Comparison of ENCODE assay signal across 9 mouse cellular contexts in the genomic region with DNA sequence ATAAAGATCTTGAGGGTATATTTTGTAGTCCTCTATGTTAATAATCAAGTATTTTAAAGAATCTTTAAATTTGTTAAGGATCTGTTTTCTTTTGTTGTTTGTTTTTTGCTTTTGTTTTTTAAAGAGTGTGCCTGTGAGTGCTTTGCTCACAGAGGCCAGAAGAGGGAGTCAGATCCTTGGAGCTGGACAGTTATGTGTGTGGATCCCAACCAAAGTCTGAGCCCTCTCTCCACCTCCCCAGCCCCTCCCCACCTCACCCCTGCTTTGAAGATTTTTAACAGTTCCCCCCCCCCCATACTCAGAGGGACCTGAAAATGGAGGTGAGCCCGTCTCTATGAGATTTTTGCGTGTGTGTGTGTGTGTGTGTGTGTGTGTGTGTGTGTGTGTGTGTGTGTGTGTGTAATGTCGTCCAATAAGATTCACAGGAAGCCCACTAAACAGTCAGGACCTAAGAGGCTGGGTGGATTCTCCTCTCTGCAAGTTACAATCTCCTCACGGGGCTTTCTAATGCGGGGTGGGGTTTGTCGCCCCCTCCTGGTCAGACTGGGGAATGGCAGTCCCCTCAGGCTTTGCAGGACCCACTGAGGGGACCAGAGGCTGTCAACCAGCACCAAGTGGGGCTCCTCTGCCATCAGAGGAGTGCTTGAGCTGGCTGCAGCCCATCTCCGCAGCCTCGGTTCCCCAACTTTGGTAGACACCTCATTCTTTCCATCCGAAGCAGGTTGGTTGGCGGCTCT. TPM values are rescaled to one million over a fixed set of nuclear protein-coding genes. Genes with fewer than 3 reads are reported as not detected.
DNase-seq lines count a peak whose midpoint lies in the region; ATAC-seq and TF ChIP-seq lines count a peak whose summit lies in the region.
"Had no signal": no experiment of that assay in that cellular context is flagged by ENCODE, and none has a peak within 500 bp of the region (broad histone marks: within the 10 kb centered on the region; RNA-seq: fewer than 3 reads in every experiment).

No protein-coding gene starts in this region.

- ATAC-seq in hindbrain, embryonic 11.5 days (ENCODE audit: low FRiP score), result no peak
- no peak for ATAC-seq in hindbrain, embryonic 16.5 days
- ATAC-seq in heart, embryonic 12.5 days (ENCODE audit: insufficient number of reproducible peaks, low FRiP score), result no peak

- TF ChIP-seq POLR2A in cortical plate, adult 2 months (IDR thresholded peaks at IDR 0.05; ENCODE audit: extremely low read depth, insufficient read depth, low read length), result no peak

- 35% methylated on average over 9 of the region's 10 CpGs for WGBS in hindbrain, embryonic 11.5 days
- 30% methylated on average over 10 of the region's 10 CpGs for WGBS in hindbrain, embryonic 16.5 days
- 27% methylated on average over 10 of the region's 10 CpGs for WGBS in heart, embryonic 12.5 days

- H3K27ac ChIP-seq in hindbrain, embryonic 11.5 days (ENCODE audit: low read depth, low read length), result no peak overlapping the region
- H3K27ac ChIP-seq in hindbrain, embryonic 16.5 days (ENCODE audit: low read depth, low read length), result no peak overlapping the region
- H3K27ac ChIP-seq in cortical plate, adult 2 months (ENCODE audit: insufficient read depth, low read length), result no peak overlapping the region
- H3K27ac ChIP-seq in heart, embryonic 12.5 days (ENCODE audit: poor library complexity, severe bottlenecking), result peak overlapping the region; percentile 22; the same call in 1 of the 2 replicates

- peak; percentile 61 for TF ChIP-seq CTCF in cortical plate, adult 2 months (IDR thresholded peaks at IDR 0.05; ENCODE audit: extremely low read depth, insufficient read depth, low read length)

- H3K27me3 ChIP-seq in hindbrain, embryonic 11.5 days (ENCODE audit: control insufficient read depth, insufficient read depth, low read length), result no peaks in the 10 kb centered on the region
- no peaks in the 10 kb centered on the region for H3K27me3 ChIP-seq in hindbrain, embryonic 16.5 days (replicated peaks; ENCODE audit: control insufficient read depth, insufficient read depth, low read length)
- peaks cover 13% of the 10 kb centered on the region for H3K27me3 ChIP-seq in heart, embryonic 12.5 days (replicated peaks)

- H3K4me1 ChIP-seq in hindbrain, embryonic 11.5 days (replicated peaks; ENCODE audit: control insufficient read depth, insufficient read depth, low read length), result no peaks in the 10 kb centered on the region
- H3K4me1 ChIP-seq in hindbrain, embryonic 16.5 days (ENCODE audit: control insufficient read depth, insufficient read depth, low read depth, low read length), result no peaks in the 10 kb centered on the region
- H3K4me1 ChIP-seq in cortical plate, adult 2 months (ENCODE audit: control insufficient read depth, insufficient read depth, low read length), result no peaks in the 10 kb centered on the region
- H3K4me1 ChIP-seq in heart, embryonic 12.5 days (replicated peaks), result peaks cover 9% of the 10 kb centered on the region

- H3K9ac ChIP-seq in hindbrain, embryonic 11.5 days (ENCODE audit: low read depth, low read length), result no peak overlapping the region
- H3K9ac ChIP-seq in hindbrain, embryonic 16.5 days (ENCODE audit: low read depth, low read length), result no peak overlapping the region
- no peak overlapping the region for H3K9ac ChIP-seq in heart, embryonic 12.5 days

- H3K9me3 ChIP-seq in hindbrain, embryonic 11.5 days (ENCODE audit: control insufficient read depth, low read length), result no peaks in the 10 kb centered on the region
- H3K9me3 ChIP-seq in hindbrain, embryonic 16.5 days (ENCODE audit: control insufficient read depth, low read length), result no peaks in the 10 kb centered on the region
- peaks cover 6% of the 10 kb centered on the region for H3K9me3 ChIP-seq in heart, embryonic 12.5 days (replicated peaks)

- no peak overlapping the region for H3K4me2 ChIP-seq in hindbrain, embryonic 11.5 days (replicated peaks; ENCODE audit: low read depth, low read length)
- no peak overlapping the region for H3K4me2 ChIP-seq in hindbrain, embryonic 16.5 days (ENCODE audit: low read length)
- H3K4me2 ChIP-seq in heart, embryonic 12.5 days, result no peak overlapping the region

- no peaks in the 10 kb centered on the region for H3K36me3 ChIP-seq in hindbrain, embryonic 11.5 days (ENCODE audit: control insufficient read depth, insufficient read depth, low read length)
- H3K36me3 ChIP-seq in hindbrain, embryonic 16.5 days (ENCODE audit: control insufficient read depth, insufficient read depth, low read length), result no peaks in the 10 kb centered on the region
- H3K36me3 ChIP-seq in heart, embryonic 12.5 days, result no peaks in the 10 kb centered on the region

- DNase-seq in hindbrain, embryonic 11.5 days (ENCODE audit: low spot score), result peak; percentile 72
- peak; percentile 73 for DNase-seq in T-cell, adult 2 months (ENCODE audit: low spot score)
- DNase-seq in layer of hippocampus, postnatal 36 days, result peak; percentile 33 to 46
- DNase-seq in mesoderm, embryonic 11.5 days (ENCODE audit: low read depth, low spot score), result peak; percentile 63
- DNase-seq in thymus, adult 18-20 months, result peak; percentile 35

- no peak overlapping the region for H3K4me3 ChIP-seq in hindbrain, embryonic 11.5 days (ENCODE audit: low read depth, low read length)
- H3K4me3 ChIP-seq in hindbrain, embryonic 16.5 days (ENCODE audit: low read length), result no peak overlapping the region
- no peak overlapping the region for H3K4me3 ChIP-seq in cortical plate, adult 2 months (ENCODE audit: insufficient read depth, low read length)
- H3K4me3 ChIP-seq in heart, embryonic 12.5 days, result no peak overlapping the region
- H3K4me3 ChIP-seq: megakaryocyte, embryonic 14.5 days had no signal

RNA-seq across cellular contexts. Expression of gene Pigt, which starts 20.3 kb away (rescaled TPM):
- 47.9 and 56.8 TPM in 2 replicates for polyA plus RNA-seq in hindbrain, embryonic 11.5 days (2014; fragmentation: Nextera tagmentation; extraction: Ambion mirVana)
- 97.7 and 101 TPM in 2 replicates for polyA plus RNA-seq in hindbrain, embryonic 16.5 days (2015; fragmentation: Nextera tagmentation; extraction: Ambion mirVana)
- polyA plus RNA-seq in cortical plate, adult 2 months (2012; rRNA removed), result 71.6 and 73.6 TPM in 2 replicates
- polyA plus RNA-seq in heart, embryonic 12.5 days (2016; fragmentation: Nextera tagmentation; extraction: Ambion mirVana), result 53.4 and 54.3 TPM in 2 replicates
- total RNA-seq in layer of hippocampus, postnatal 36 days (2021), result 10 to 100 TPM; 76.6 to 84.5 TPM

RNA-seq across cellular contexts. Expression of gene Dbndd2, which starts 31.7 kb away (rescaled TPM):
- 2.4 and 3.8 TPM in 2 replicates for polyA plus RNA-seq in hindbrain, embryonic 11.5 days (2014; fragmentation: Nextera tagmentation; extraction: Ambion mirVana)
- polyA plus RNA-seq in hindbrain, embryonic 16.5 days (2015; fragmentation: Nextera tagmentation; extraction: Ambion mirVana), result 23.8 and 27.3 TPM in 2 replicates
- 250 and 313 TPM in 2 replicates for polyA plus RNA-seq in cortical plate, adult 2 months (2012; rRNA removed)
- polyA plus RNA-seq in heart, embryonic 12.5 days (2016; fragmentation: Nextera tagmentation; extraction: Ambion mirVana), result 7.3 and 11.3 TPM in 2 replicates
- 100 to 1,000 TPM; 108 to 110 TPM for total RNA-seq in layer of hippocampus, postnatal 36 days (2021)

RNA-seq across cellular contexts. Expression of gene Trp53tg5, which starts 44.1 kb away (rescaled TPM):
- polyA plus RNA-seq in hindbrain, embryonic 11.5 days (2014; fragmentation: Nextera tagmentation; extraction: Ambion mirVana), result not detected in 2 replicates
- not detected in 2 replicates for polyA plus RNA-seq in hindbrain, embryonic 16.5 days (2015; fragmentation: Nextera tagmentation; extraction: Ambion mirVana)
- polyA plus RNA-seq in cortical plate, adult 2 months (2012; rRNA removed), result not detected in 2 replicates
- polyA plus RNA-seq in heart, embryonic 12.5 days (2016; fragmentation: Nextera tagmentation; extraction: Ambion mirVana), result 0.19 TPM in 1 of 2 replicates, not detected in the other
- not detected for total RNA-seq in layer of hippocampus, postnatal 36 days (2021)

RNA-seq across cellular contexts. Expression of gene Wfdc2, which starts 44.6 kb away (rescaled TPM):
- 22.9 TPM in 2 replicates for polyA plus RNA-seq in hindbrain, embryonic 11.5 days (2014; fragmentation: Nextera tagmentation; extraction: Ambion mirVana)
- polyA plus RNA-seq in hindbrain, embryonic 16.5 days (2015; fragmentation: Nextera tagmentation; extraction: Ambion mirVana), result 2.9 TPM in 2 replicates
- 0.49 and 1.3 TPM in 2 replicates for polyA plus RNA-seq in cortical plate, adult 2 months (2012; rRNA removed)
- 3.1 and 3.3 TPM in 2 replicates for polyA plus RNA-seq in heart, embryonic 12.5 days (2016; fragmentation: Nextera tagmentation; extraction: Ambion mirVana)
- total RNA-seq in layer of hippocampus, postnatal 36 days (2021), result not detected

RNA-seq across cellular contexts. Expression of gene Spint3, which starts 55.6 kb away (rescaled TPM):
- polyA plus RNA-seq in hindbrain, embryonic 11.5 days (2014; fragmentation: Nextera tagmentation; extraction: Ambion mirVana), result not detected in 2 replicates
- polyA plus RNA-seq in hindbrain, embryonic 16.5 days (2015; fragmentation: Nextera tagmentation; extraction: Ambion mirVana), result not detected in 2 replicates
- not detected in 2 replicates for polyA plus RNA-seq in cortical plate, adult 2 months (2012; rRNA removed)
- not detected in 2 replicates for polyA plus RNA-seq in heart, embryonic 12.5 days (2016; fragmentation: Nextera tagmentation; extraction: Ambion mirVana)
- total RNA-seq in layer of hippocampus, postnatal 36 days (2021), result not detected
